Mouse (Mus musculus) lung, adult 2 months (tissue): ENCODE measurements at regions not wholly inside any gene's neighbourhood (a gene's known extent, or its start where the extent isn't known, plus 50 kb on each side); places are given as distances from the start of the nearest gene placed in this dataset.

Experiments
- CTCF ChIP-seq: fragments of 200-500 bp; IDR thresholded peaks from 2 replicates; pipeline ENCODE4 v1.5.1; 2011; ENCODE audit warnings: mild to moderate bottlenecking, low read length, control low read depth; ENCODE audit not compliant: insufficient read depth
- POLR2A ChIP-seq: fragments of 200-500 bp; IDR thresholded peaks from 2 replicates; pipeline ENCODE4 v1.6.1; 2011; ENCODE audit warnings: low read depth, mild to moderate bottlenecking, control low read depth, low read length, borderline replicate concordance; ENCODE audit errors: extremely low read depth

GRCm38 (mm10) chr5:83518661-83519060 is 163.7 kb upstream of the Tecrl start:
- TF ChIP-seq POLR2A (no peak), CTCF (no peak)
